Mouse (Mus musculus) lung, postnatal 4 days (tissue): Measurements from ENCODE around the gene Fmnl1.
A peak's percentile ranks its signal among the peaks of the same experiment; 100 is the strongest.
"Not testable (repeated sequence)": the region's sequence is repeated elsewhere in the genome, so short reads cannot be mapped to it uniquely, and the experiment has no call there.

Experiments
- DNase-seq, 2 experiments: peaks; one replicate each; pipeline ENCODE4 v3.0.0; 2021

Gene Fmnl1

DNA sequence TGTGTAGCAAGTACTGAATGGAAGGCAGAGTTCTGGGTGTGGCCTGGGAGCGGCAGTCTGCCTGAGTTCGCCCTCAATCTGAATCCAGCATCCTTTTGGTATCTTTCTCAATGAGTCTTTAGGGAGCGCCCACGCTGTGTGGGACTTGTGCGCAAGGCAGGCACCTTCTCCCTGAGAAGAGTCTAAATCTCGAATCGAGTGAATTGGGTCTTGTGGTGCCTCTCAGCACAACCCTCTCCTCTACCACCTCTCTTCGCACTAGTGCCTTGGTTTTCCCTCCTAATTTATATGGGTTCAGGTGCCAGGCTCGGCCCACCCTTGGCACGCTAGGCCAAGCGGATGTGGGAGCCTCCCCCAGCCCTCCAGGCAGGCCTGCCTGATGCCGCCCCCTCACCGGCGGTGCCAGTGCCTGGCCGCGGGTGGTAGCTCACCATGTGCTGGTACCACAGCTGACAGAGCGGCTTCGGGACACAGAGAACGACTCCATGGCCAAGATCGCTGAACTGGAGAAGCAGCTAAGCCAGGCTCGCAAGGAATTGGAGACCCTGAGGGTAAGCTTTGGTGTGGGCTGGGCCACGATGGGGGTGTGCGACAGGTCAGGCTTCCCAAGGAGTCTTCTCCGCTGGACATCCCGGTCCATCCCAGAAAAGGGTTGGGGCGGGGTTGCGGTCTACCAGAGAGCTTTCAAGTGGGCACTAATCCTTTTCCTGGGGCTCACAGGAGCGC, 21.5 kb downstream of the Fmnl1 start:
- DNase-seq: peak in 1 of 2 experiments; percentile 17

DNA sequence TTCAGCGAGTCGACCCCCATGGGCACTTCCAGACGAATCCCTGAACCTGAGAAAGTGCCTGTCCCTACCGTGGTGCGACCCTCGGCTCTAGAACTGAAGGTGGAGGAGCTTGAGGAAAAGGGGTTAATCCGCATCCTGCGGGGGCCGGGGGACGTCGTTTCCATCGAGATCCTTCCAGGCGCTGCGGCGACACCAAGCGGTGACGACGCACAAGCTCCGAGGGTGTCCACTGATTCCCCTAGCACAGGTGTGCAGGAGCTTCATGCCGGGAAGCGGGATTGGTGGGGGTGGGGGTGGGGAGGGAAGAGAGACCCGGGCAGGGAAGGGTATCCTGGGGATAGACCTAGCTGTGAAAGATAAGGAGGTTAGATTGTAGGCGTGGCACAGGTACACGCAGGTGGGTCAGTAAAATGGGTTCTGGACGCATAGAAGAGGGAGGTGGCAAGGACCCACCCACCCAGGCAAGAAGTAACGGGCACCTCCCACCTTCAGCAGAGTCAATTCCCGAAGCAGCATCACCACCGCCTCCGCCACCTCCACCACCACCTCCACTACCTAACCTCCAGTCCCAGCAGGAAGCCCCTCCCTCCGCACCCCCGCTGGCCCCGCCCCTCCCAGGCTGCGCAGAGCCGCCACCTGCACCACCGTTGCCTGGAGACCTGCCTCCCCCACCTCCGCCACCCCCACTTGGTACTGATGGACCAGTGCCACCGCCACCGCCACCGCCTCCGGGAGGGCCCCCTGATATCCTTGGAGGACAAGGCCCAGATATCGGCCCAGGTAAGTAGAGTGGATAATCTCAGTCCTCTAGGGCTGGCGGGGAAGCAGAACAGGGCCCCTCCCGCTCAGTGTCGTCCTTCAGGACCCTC, 22.3 kb downstream of the Fmnl1 start:
- DNase-seq: peak; percentile 33 to 39

DNA sequence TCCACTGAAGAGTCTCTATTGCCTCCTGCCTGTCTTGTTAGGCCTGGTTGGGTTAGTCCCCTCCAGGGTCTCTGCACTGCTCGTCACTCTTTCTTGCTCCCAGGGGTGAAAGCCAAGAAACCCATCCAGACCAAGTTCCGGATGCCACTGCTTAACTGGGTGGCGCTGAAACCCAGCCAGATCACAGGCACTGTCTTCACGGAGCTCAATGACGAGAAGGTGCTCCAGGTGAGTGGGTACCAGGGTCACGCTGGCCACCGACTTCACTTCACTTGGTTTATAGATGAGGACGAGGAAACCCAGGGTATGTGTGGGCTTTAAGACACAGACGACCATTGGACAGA, 22.9 kb downstream of the Fmnl1 start:
- DNase-seq: no peak

DNA sequence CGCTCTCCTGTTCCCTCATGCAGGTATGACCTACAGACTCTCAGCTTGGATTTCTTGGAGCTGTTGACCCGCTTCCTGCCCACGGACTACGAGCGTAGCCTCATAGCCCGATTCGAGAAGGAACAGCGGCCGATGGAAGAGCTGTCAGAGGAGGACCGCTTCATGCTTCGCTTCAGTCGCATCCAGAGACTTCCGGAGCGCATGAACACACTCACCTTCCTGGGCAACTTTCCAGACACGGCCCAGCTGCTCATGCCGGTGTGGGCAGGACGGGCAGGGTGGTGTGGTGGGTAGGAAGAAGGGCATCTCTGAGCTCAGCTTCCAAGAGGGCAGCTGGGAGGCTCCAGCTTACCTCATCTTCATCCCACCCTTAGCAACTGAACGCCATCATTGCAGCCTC, 24.3 kb downstream of the Fmnl1 start:
- peak in 1 of 2 experiments; percentile 18 for DNase-seq

DNA sequence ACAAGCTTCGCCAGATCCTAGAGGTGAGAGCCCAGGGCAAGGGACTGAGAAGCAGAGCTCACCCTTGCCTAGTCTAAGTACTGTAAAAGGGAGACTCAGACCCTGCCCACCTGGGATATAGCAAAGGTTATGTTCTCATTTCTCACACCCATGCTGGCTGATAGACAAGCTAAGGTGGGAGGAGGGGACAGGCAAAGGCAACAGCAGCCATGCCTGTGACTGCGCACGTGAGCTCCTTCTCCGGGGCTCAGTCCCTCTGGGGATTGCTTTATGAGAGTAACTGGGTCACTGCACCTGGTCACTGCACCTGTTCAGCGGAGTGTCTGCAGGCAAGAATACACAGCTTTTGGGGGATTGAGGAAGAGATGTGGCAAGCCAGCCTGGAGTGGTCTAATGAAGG, 24.7 kb downstream of the Fmnl1 start:
- peak in 1 of 2 experiments; percentile 13 for DNase-seq

DNA sequence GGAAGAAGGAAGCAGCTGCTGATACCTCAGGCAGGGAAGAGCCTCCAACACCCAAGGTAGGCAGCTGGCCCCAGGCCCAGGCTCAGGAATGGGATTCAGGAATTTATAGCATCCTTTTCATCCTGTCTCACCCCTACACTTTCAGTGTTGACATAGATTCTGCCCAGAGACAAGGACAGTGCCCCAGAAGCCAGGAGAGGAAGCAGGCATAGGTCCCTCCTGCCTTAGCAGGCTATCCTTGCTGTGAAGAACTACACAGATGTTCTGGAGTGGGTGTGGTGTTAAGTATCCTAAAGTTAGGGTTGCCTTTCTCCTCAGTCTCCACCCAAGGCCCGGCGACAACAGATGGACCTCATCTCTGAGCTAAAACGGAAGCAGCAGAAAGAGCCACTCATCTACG, 26.4 kb downstream of the Fmnl1 start:
- no peak for DNase-seq

DNA sequence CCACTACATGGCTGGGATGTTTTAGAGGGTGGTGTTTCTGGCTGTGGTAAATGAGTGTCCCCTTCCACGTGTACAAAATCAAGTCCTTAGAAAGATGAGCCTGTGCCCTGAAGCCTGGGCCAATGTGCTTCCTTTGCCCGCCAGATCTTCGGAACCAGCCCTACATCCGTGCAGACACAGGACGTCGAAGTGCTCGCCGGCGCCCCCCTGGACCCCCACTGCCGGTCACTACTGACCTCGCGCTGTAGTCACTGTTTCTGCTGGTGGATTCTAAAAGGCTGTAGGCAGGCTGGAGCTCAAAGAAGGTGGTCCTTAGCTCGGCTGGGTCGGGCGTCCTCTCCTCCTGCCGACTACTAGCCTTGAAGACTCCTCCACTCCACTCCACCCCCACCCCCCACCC, 27.4 kb downstream of the Fmnl1 start:
- peak in 1 of 2 experiments; percentile 19 for DNase-seq

DNA sequence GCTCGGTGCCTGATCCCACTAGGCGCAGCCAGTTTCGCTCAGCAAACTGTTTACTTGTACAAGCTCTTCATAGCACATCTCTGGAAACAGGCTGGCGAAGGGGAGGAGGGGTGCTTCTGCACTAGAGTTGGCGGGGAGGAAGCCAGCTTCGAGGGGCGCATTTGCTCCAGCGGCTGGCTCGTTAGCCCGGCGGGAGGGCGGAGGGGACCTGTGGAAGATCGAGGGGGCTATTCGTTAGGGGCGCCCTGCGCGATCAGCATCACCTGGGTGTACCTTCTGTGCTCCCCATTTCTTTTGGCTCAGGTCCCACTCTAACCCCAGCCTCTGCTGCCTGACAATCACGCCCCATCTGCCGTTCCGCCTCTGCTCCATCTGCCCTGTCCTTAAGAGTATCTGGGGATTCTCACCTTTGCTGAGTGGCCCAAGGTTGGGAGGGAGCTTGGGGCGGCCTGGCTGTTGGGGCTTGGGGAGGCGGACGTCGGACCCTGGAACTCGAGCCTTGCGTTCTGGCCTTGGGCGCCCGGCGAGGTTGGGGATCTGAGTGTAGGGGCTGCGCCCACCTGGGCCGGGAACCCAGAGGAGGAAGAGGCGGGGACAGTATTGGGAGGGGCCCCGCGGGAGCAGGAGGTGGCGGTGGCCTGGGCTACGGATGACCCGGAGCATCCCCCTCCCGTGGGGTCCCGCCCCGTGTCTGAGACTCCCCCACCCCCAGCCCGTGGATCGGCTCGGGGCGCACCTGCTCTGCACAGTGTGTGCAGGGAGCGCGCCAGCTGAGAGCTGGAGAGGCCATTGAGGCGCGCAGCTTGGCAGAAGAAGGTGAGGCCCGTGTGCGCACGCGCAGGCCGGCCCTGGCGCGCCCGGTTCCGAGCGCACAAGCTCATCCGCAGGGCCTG, 28.2 kb downstream of the Fmnl1 start:
- DNase-seq: peak; percentile 49 to 56

DNA sequence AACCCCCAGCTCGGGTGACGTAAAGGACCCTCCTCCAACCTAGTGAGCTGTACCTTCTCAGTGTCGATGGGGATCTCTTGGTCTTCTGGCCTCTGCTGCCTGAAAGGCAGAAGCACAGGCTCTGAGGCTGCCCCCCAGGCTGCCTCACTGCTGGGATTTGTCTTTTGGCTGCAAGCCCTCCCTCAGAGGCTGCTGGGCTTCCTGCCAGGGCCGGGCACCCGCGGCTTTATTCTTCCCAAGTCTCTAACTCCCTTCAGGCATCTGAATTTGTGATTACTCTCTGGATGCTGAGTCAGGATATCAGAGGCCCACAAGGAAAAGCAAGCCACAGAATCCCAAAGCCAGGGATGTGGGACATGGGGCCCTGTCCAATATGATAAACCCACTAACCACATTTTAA, 30.8 kb downstream of the Fmnl1 start:
- peak; percentile 57 to 69 for DNase-seq

DNA sequence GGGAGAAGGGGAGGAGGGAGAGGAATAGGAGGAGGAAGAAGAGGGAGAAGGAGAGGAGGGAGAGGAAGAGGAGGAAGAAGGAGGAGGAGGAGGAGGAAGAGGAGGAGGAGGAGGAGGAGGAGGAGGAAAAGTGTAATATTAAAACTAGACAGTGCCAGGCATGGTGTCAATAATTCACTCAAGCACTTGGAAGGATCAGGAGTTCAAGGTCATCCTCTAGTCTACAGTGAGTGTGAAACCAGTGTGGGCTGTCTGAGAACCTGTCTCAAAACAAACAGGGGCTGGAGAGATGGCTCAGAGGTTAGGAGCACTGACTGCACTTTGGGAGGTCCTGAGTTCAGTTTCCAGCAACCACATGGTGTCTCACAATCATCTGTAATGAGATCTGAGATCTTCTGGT, 31.5 kb downstream of the Fmnl1 start:
- no peak for DNase-seq

DNA sequence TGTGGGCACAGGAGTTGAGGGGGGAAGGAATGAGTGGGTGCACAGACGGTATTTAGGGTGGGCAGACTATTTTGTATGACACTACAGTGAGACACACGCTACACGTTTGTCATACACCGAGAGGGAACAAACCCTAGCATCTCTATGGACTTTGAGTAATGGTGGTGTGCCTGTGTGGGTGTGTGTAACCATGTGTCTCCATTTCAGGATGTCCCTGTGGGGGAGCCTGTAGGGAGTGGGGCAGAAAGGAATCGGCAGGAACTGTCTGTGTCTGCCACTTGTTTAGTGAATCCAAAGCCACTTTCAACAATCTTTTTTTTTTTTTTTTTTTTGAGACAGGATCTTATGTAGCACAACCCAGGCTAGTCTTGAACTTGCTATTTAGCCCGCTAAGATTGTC, 35.3 kb downstream of the Fmnl1 start:
- DNase-seq: no peak

DNA sequence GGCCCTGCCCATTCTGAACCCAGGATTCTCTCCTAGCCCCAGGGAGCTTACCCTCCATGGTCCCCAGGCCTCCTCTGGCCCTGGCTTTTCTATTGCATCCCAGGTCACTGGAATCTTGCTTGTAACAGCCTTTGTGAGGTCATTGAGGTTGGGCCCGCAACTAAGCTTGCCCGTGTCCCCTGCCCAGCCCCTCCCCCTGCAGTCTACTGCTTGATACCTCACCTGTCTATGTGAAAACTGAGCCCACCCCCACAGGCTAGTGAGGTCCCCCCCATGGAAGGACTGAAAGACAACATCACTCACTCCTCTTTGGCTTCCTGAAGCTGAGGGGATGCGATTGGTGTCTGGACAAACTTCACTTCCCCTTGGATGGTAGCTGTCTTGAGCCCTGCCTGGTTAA, 37.6 kb downstream of the Fmnl1 start, which contains the start of gene 1700023F06Rik:
1700023F06Rik (minus strand) TSS at position 101 of the 400 bp plus-strand sequence.
- no peak for DNase-seq

DNA sequence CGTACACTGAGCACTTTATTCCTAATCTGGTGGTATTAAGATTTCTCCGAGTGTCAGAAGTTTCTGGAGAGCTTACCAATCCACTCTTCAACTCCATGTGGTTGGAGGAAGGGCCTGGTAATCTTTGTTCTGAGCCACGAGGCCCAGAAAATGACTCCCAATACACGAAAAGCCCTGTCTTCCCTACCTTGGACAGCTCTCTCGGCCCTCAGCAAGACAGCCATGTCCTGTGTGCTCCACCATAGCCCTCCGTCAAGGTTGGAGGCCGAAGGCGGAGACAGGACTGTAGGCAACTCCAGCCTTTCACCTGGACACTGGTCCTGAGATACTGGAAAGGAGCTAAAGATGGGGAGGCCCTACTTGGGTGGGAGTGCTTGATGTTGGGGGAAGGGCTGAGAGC, 39.4 kb downstream of the Fmnl1 start:
- no peak for DNase-seq

DNA sequence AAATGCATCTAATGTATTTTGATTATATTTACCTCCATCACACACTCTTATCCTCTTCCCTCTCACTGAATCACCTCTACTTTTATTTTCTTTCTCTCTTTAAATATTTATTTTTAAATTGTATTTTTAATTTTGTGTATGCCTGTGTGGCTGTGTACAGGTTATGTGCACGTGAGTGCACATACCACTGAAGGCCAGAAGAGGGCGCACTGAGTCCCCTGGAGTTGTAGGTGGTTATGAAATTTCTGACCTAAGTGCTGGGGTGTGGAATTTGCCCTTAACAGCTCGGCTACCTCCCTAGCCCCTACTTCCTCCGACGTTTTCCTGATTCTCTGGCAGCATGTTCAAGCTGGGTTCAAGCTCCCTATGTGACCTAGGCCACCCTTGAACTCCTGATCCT, 42.8 kb downstream of the Fmnl1 start:
- no peak for DNase-seq

DNA sequence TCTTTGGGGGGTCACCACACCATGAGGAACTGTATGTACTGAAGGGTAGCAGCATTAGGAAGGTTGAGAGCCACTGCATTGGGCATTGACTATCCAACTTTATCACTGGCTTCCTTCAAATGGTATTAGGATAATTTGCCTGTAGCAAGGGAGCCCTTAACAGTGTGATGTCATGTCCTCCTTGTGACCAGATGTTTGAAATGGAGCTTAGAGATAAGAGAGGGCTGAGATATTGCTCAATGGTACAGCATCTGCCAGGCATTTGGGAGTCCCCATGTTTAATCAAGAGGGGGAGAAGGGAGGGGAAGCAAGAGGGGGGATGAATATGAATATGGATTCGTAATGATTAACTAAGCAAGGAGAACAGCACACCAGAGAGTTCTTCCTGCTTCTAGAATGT, 44.4 kb downstream of the Fmnl1 start:
- no peak for DNase-seq

DNA sequence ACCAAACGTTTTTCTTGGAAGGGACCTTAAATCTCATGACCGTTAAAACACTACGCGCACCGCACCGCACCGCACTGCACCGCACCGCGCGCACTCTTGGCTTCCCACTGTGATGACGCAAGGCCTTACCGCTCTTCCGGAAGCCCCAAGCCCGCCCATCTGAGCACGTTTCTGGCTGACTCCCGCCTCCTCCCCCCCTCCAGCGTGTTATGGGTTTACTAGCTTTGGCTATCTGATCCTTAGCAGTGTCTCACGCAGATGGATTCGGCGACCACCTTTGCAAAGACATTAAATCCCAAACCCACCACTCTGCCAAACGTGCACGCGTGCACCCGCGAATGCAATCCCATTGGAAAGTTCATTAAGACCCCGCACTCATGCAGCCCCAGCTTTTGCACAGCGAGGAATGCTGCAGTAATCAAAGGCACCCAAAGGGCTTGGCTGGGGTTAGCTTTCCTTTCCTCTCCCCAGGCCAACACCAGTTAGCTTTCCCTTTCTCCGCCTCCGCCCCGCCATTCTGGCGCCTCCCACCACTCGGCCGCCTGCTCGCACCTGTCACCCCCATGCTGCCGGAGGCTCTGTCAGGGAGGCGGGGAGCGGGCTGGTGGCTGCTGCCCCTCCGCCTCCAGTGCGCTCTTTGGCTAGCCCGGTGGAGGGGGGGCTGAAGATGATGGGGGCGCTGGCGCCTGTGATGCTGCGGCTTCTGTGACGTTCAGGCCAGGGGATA, 47.0 kb downstream of the Fmnl1 start, which contains the start of gene Spata32:
Spata32 (minus strand) TSS at position 643 of the 727 bp plus-strand sequence.
- peak; percentile 62 to 67 for DNase-seq

DNA sequence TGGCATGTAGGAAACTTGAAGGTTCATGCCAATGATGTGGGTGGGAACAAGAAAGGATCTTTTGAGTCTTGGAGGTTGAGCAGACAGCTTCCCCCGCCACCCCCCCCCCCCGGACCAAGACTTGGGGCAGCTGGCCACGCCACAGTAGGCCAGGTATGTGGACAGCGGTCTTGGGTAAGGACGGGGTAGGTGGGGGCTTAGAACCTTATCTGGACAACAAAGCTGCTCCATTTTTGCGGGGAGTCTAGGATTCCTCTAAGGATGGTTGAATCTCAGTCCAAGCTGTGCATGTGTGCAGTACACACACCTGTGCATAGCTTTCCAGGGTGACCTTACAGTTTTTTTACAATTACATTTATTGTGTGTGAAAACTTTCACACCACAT, 47.6 kb downstream of the Fmnl1 start:
- no peak for DNase-seq

DNA sequence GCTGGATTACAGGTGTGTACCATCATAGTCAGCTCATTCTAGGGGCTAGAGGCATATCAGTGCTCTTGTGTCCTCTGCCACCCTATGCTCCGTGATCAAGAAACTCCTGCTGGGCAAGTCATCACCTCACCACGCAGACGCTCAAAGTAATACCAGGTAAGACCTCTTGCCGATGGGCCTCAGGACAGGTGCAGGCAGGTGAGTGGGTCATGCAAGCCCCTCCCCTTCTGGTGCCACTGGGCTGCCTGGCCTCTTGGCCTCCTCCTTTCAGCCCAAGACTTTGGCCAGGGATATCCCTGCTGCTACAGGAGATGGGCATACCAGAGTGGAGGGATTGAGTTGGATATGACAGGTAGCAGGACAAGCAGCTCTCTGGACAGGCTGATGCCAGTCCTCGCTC, 48.4 kb downstream of the Fmnl1 start:
- DNase-seq: no peak

DNA sequence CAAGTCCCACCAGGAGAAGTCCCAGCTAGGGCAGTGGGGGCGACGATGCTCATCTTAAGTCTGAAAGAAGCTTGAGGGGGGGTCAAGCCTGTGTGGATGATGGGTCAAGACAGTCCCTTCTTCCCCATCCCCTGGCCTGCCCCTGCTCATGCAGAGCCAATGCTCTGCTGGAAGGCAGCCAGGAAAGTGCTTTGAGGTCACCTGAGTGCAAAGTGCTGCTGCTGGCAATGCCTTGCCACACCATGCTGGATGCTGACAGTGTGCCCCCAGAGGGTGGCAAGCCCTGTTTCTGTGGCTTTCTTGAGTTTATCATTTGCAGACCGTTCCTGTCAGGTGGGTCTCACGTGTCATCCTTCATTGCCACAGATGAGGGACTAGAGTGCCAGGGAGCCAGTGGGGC, 49.1 kb downstream of the Fmnl1 start:
- no peak for DNase-seq

DNA sequence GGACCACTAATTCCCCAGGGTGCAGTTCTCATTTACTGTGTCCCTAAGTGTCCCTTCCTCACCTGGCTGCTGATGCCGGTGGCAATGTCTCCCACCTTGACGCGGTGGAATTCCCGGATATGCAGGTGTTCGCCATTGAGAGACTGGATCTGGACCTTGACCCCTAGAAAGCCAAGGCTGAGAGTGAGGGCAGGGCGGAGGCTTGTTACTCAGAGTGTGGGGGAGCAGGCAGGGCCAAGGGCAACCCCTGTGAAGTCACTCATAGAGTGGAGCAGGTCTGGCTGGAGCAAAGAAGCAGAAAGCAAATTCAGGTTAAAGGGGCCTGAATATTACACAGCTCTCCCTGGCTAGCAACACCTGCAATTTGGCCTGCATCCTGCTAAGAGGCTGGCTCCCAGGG, 50.5 kb downstream of the Fmnl1 start:
- no peak for DNase-seq

DNA sequence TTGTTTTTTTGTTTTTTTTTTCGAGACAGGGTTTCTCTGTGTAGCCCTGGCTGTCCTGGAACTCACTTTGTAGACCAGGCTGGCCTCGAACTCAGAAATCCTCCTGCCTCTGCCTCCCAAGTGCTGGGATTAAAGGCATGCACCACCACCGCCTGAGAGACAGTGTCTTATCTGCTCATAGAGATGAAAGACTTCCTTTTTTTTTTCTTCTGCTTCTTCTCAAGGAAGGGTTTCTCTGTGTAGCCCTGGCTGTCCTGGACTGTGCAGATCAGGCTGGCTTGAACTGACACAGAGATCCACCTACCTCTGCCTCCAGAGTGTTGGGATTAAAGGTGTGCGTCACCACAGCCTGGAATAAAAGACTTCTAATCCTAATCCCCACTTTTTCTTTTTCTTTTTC, 51.8 kb downstream of the Fmnl1 start:
- not testable (repeated sequence) for DNase-seq

DNA sequence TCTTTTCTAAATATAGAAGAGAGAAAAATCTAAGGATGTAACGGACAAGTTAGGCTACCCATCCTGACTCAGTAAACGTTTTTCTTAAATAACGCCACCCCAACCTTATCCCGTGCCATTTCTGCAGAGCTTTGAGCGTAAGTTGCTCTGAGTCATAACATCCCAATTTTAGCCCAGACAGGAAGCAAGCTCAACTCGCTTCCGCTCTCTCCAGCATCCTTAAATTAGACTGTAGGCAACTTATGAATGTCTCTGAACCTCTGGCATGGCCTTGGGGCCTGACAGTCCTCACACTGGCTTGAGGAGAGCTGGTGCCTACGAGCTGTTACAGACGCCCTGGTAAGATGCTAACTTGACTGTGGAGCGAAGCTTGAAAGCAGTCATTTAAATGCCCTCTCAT, 52.5 kb downstream of the Fmnl1 start:
- DNase-seq: no peak
